Mouse (Mus musculus) heart, embryonic 12.5 days (tissue): ENCODE measurements at regions not wholly inside any gene's neighbourhood (a gene's known extent, or its start where the extent isn't known, plus 50 kb on each side); places are given as distances from the start of the nearest gene placed in this dataset.

Source experiments
- ATAC-seq: fragments of 200-750 bp; cut with Nextera tagmentation; 2 replicates; pipeline ENCODE4 v1.8.0; 2017; ENCODE audit warnings: moderate TSS enrichment, moderate library complexity; ENCODE audit not compliant: insufficient number of reproducible peaks, low FRiP score
- H3K27ac ChIP-seq: fragments of 300-500 bp; sonication (generic); 2 replicates; pipeline ENCODE4 v1.5.1; 2016; ENCODE audit warnings: mild to moderate bottlenecking, moderate library complexity; ENCODE audit not compliant: poor library complexity, severe bottlenecking
- H3K27me3 ChIP-seq: fragments of 300-500 bp; sonication (generic); replicated peaks from 2 replicates; pipeline ENCODE4 v1.6.1; 2016; ENCODE audit warnings: mild to moderate bottlenecking, moderate library complexity
- H3K36me3 ChIP-seq: fragments of 300-500 bp; sonication (generic); 2 replicates; pipeline ENCODE4 v1.6.1; 2016; ENCODE audit warnings: mild to moderate bottlenecking, moderate library complexity
- H3K4me1 ChIP-seq: fragments of 300-500 bp; sonication (generic); replicated peaks from 2 replicates; pipeline ENCODE4 v1.6.1; 2016; ENCODE audit warnings: mild to moderate bottlenecking
- H3K4me2 ChIP-seq: fragments of 300-500 bp; sonication (generic); 2 replicates; pipeline ENCODE4 v1.6.1; 2016; ENCODE audit warnings: mild to moderate bottlenecking, moderate library complexity
- H3K4me3 ChIP-seq: fragments of 300-500 bp; sonication (generic); 2 replicates; pipeline ENCODE4 v1.5.1; 2016; ENCODE audit warnings: mild to moderate bottlenecking
- H3K9ac ChIP-seq: fragments of 300-500 bp; sonication (generic); 2 replicates; pipeline ENCODE4 v1.6.1; 2016; ENCODE audit warnings: mild to moderate bottlenecking, moderate library complexity
- H3K9me3 ChIP-seq: fragments of 300-500 bp; sonication (generic); replicated peaks from 2 replicates; pipeline ENCODE4 v1.6.1; 2016; ENCODE audit warnings: mild to moderate bottlenecking, moderate library complexity
- WGBS: fragments of 180-500 bp; shearing (Covaris S2); methylation state at CpG from one replicate; pipeline ENCODE4 v1.1.7; 2016; 5-methylcytosine and 5-hydroxymethylcytosine counted together

GRCm38 (mm10) chr4:81724751-81725150 is 282.1 kb upstream of the Mpdz start:
- no peaks in the 10 kb centered on the region for H3K36me3 ChIP-seq
- H3K4me3 ChIP-seq, result no peak overlapping the region
- H3K27ac ChIP-seq, result no peak overlapping the region
- H3K27me3 ChIP-seq, result no peaks in the 10 kb centered on the region
- WGBS, result 88% methylated on average over 2 of the region's 2 CpGs
- H3K4me2 ChIP-seq, result no peak overlapping the region
- H3K9me3 ChIP-seq, result 0 out of 2 replicates have a peak, but pooled peaks cover 2% of the 10 kb centered on the region
- peaks cover 15% of the 10 kb centered on the region for H3K4me1 ChIP-seq
- no peak for ATAC-seq
- H3K9ac ChIP-seq, result no peak overlapping the region

- Histone ChIP-seq H3K9ac (no peak overlapping the region), H3K36me3 (no peaks in the 10 kb centered on the region), H3K4me2 (no peak overlapping the region), H3K9me3 (no peaks in the 10 kb centered on the region), H3K27me3 (no peaks in the 10 kb centered on the region), H3K4me1 (no peaks in the 10 kb centered on the region), H3K27ac (no peak overlapping the region), H3K4me3 (no peak overlapping the region)
- WGBS, result 61% methylated on average over 1 of the region's 1 CpGs
- ATAC-seq, result no peak
Measured at GRCm38 (mm10) chr4:81712378-81712777, 269.8 kb upstream of the Mpdz start.

GRCm38 (mm10) chr4:81695182-81695581 is 252.6 kb upstream of the Mpdz start:
- Histone ChIP-seq H3K27ac (no peak overlapping the region), H3K36me3 (no peaks in the 10 kb centered on the region), H3K4me2 (no peak overlapping the region), H3K9me3 (no peaks in the 10 kb centered on the region), H3K27me3 (no peaks in the 10 kb centered on the region), H3K4me3 (no peak overlapping the region), H3K4me1 (no peaks in the 10 kb centered on the region), H3K9ac (no peak overlapping the region)
- ATAC-seq, result no peak

GRCm38 (mm10) chr4:81677205-81677604 is 234.6 kb upstream of the Mpdz start:
- WGBS, result 73% methylated on average over 2 of the region's 2 CpGs
- Histone ChIP-seq H3K9ac (no peak overlapping the region), H3K27me3 (no peaks in the 10 kb centered on the region), H3K4me3 (no peak overlapping the region), H3K4me1 (no peaks in the 10 kb centered on the region), H3K27ac (no peak overlapping the region), H3K36me3 (no peaks in the 10 kb centered on the region), H3K4me2 (no peak overlapping the region), H3K9me3 (no peaks in the 10 kb centered on the region)
- no peak for ATAC-seq

GRCm38 (mm10) chr4:81674871-81675270 is 232.3 kb upstream of the Mpdz start:
- Histone ChIP-seq H3K4me1 (no peaks in the 10 kb centered on the region), H3K4me3 (no peak overlapping the region), H3K27ac (no peak overlapping the region), H3K9ac (no peak overlapping the region), H3K4me2 (no peak overlapping the region), H3K9me3 (no peaks in the 10 kb centered on the region), H3K36me3 (no peaks in the 10 kb centered on the region), H3K27me3 (no peaks in the 10 kb centered on the region)
- WGBS, result 61% methylated on average over 2 of the region's 2 CpGs
- no peak for ATAC-seq

- Histone ChIP-seq H3K9ac (no peak overlapping the region), H3K4me1 (peaks cover 8% of the 10 kb centered on the region), H3K27me3 (no peaks in the 10 kb centered on the region), H3K9me3 (no peaks in the 10 kb centered on the region), H3K27ac (no peak overlapping the region), H3K4me2 (no peak overlapping the region), H3K36me3 (no peaks in the 10 kb centered on the region), H3K4me3 (no peak overlapping the region)
- no peak for ATAC-seq
- 73% methylated on average over 4 of the region's 4 CpGs for WGBS
Measured at GRCm38 (mm10) chr4:81673398-81674265, 231.0 kb upstream of the Mpdz start.

- H3K27ac ChIP-seq, result no peak overlapping the region
- no peak overlapping the region for H3K9ac ChIP-seq
- peaks cover 8% of the 10 kb centered on the region for H3K4me1 ChIP-seq
- 44% methylated on average over 2 of the region's 2 CpGs for WGBS
- no peaks in the 10 kb centered on the region for H3K9me3 ChIP-seq
- no peaks in the 10 kb centered on the region for H3K36me3 ChIP-seq
- no peaks in the 10 kb centered on the region for H3K27me3 ChIP-seq
- ATAC-seq, result no peak
- H3K4me3 ChIP-seq, result no peak overlapping the region
- H3K4me2 ChIP-seq, result no peak overlapping the region
Measured at GRCm38 (mm10) chr4:81671986-81672385, 229.4 kb upstream of the Mpdz start.

GRCm38 (mm10) chr4:81669181-81669580 is 226.6 kb upstream of the Mpdz start:
- peaks cover 10% of the 10 kb centered on the region for H3K4me1 ChIP-seq
- no peak overlapping the region for H3K27ac ChIP-seq
- no peaks in the 10 kb centered on the region for H3K27me3 ChIP-seq
- ATAC-seq, result peak; percentile 45; the same call in 1 of the 2 replicates
- H3K4me2 ChIP-seq, result no peak overlapping the region
- no peak overlapping the region for H3K4me3 ChIP-seq
- no peaks in the 10 kb centered on the region for H3K36me3 ChIP-seq
- H3K9me3 ChIP-seq, result no peaks in the 10 kb centered on the region
- no peak overlapping the region for H3K9ac ChIP-seq
- WGBS, result 23% methylated on average over 3 of the region's 3 CpGs

- H3K4me1 ChIP-seq, result 0 out of 2 replicates have a peak, but pooled peaks cover 2% of the 10 kb centered on the region
- H3K27ac ChIP-seq, result no peak overlapping the region
- H3K36me3 ChIP-seq, result no peaks in the 10 kb centered on the region
- peaks cover 6% of the 10 kb centered on the region for H3K9me3 ChIP-seq
- ATAC-seq, result no peak
- no peak overlapping the region for H3K4me3 ChIP-seq
- H3K4me2 ChIP-seq, result no peak overlapping the region
- H3K27me3 ChIP-seq, result no peaks in the 10 kb centered on the region
- H3K9ac ChIP-seq, result no peak overlapping the region
Measured at GRCm38 (mm10) chr4:81661096-81661495, 218.5 kb upstream of the Mpdz start.

GRCm38 (mm10) chr4:81628496-81628828 is 185.8 kb upstream of the Mpdz start:
- Histone ChIP-seq H3K36me3 (no peaks in the 10 kb centered on the region), H3K27me3 (no peaks in the 10 kb centered on the region), H3K27ac (no peak overlapping the region), H3K4me3 (no peak overlapping the region), H3K9me3 (no peaks in the 10 kb centered on the region), H3K9ac (no peak overlapping the region), H3K4me1 (0 out of 2 replicates have a peak, but pooled peaks cover 3% of the 10 kb centered on the region), H3K4me2 (no peak overlapping the region)
- ATAC-seq, result no peak
- WGBS, result 79% methylated on average over 3 of the region's 3 CpGs

- ATAC-seq, result no peak
- Histone ChIP-seq H3K4me3 (no peak overlapping the region), H3K36me3 (no peaks in the 10 kb centered on the region), H3K9me3 (no peaks in the 10 kb centered on the region), H3K27ac (no peak overlapping the region), H3K4me2 (no peak overlapping the region), H3K9ac (no peak overlapping the region), H3K27me3 (no peaks in the 10 kb centered on the region), H3K4me1 (0 out of 2 replicates have a peak, but pooled peaks cover 3% of the 10 kb centered on the region)
- 77% methylated on average over 12 of the region's 12 CpGs for WGBS
Measured at GRCm38 (mm10) chr4:81627714-81628495, 185.3 kb upstream of the Mpdz start.
